Mouse (Mus musculus) limb, embryonic 12.5 days (tissue): ENCODE data around the gene Mettl18. TPM values are rescaled to one million over a fixed set of nuclear protein-coding genes. Genes with fewer than 3 reads are reported as not detected.

Experiments
- ATAC-seq: fragments of 200-750 bp; cut with Nextera tagmentation; 2 replicates; pipeline ENCODE4 v1.8.0; 2017; ENCODE audit warnings: low read depth, moderate TSS enrichment; ENCODE audit not compliant: insufficient number of reproducible peaks, insufficient read depth, low FRiP score, low TSS enrichment
- H3K27ac ChIP-seq: fragments of 300-500 bp; sonication (generic); 2 replicates; pipeline ENCODE4 v1.5.1; 2016; ENCODE audit warnings: mild to moderate bottlenecking, moderate library complexity
- H3K27me3 ChIP-seq: fragments of 300-500 bp; sonication (generic); 2 replicates; pipeline ENCODE4 v1.6.1; 2016; ENCODE audit warnings: mild to moderate bottlenecking, moderate library complexity
- H3K36me3 ChIP-seq: fragments of 300-500 bp; sonication (generic); 2 replicates; pipeline ENCODE4 v1.6.1; 2016; ENCODE audit warnings: mild to moderate bottlenecking, moderate library complexity
- H3K4me1 ChIP-seq: fragments of 300-500 bp; sonication (generic); replicated peaks from 2 replicates; pipeline ENCODE4 v1.6.1; 2016
- H3K4me2 ChIP-seq: fragments of 300-500 bp; sonication (generic); 2 replicates; pipeline ENCODE4 v1.6.1; 2016; ENCODE audit warnings: mild to moderate bottlenecking, moderate library complexity
- H3K4me3 ChIP-seq: fragments of 300-500 bp; sonication (generic); replicated peaks from 2 replicates; pipeline ENCODE4 v1.5.1; 2016; ENCODE audit warnings: mild to moderate bottlenecking
- H3K9ac ChIP-seq: fragments of 300-500 bp; sonication (generic); replicated peaks from 2 replicates; pipeline ENCODE4 v1.6.1; 2016; ENCODE audit warnings: mild to moderate bottlenecking, moderate library complexity
- H3K9me3 ChIP-seq: fragments of 300-500 bp; sonication (generic); 2 replicates; pipeline ENCODE4 v1.6.1; 2016; ENCODE audit warnings: mild to moderate bottlenecking, moderate library complexity
- WGBS: fragments of 180-500 bp; shearing (Covaris S2); methylation state at CpG from one replicate; pipeline ENCODE4 v1.1.7; 2016; 5-methylcytosine and 5-hydroxymethylcytosine counted together
- polyA plus RNA-seq: library from polyadenylated mRNA; unstranded; fragments of >200 nt; fragmentation: Nextera tagmentation; extraction: Ambion mirVana; gene quantifications from 2 replicates; pipeline ENCODE4 v1.2.1, GENCODE M21; 2016

The Mettl18 gene
- 10.7 and 11.3 TPM in 2 replicates for polyA plus RNA-seq

GRCm38 (mm10) chr1:163994721-163995608 lies at the start of gene Mettl18, which contains the start of gene BC055324:
Gene Mettl18 (plus strand): TSS chr1:163994889.
Gene BC055324 (minus strand): TSS chr1:163994796.
- ATAC-seq, result peak; percentile 94
- peak within 1 kb of the TSS; percentile 77 for H3K4me2 ChIP-seq
- 3% methylated on average over 43 of the region's 43 CpGs for WGBS
- no peaks in the 10 kb centered on the region for H3K27me3 ChIP-seq
- H3K9ac ChIP-seq, result peak within 1 kb of the TSS; percentile 73
- H3K27ac ChIP-seq, result peak within 1 kb of the TSS; percentile 81
- H3K36me3 ChIP-seq, result 0 out of 2 replicates have a peak, but pooled peaks cover 2% of the 10 kb centered on the region
- no peaks in the 10 kb centered on the region for H3K9me3 ChIP-seq
- peak within 1 kb of the TSS; percentile 77 for H3K4me3 ChIP-seq
- H3K4me1 ChIP-seq, result peaks cover 5% of the 10 kb centered on the region

- no peak overlapping the region for H3K4me2 ChIP-seq
- H3K9ac ChIP-seq, result no peak overlapping the region
- 90% methylated on average over 2 of the region's 2 CpGs for WGBS
- H3K36me3 ChIP-seq, result peaks cover 90% of the 10 kb centered on the region
- H3K4me1 ChIP-seq, result no peaks in the 10 kb centered on the region
- H3K27ac ChIP-seq, result no peak overlapping the region
- H3K9me3 ChIP-seq, result no peaks in the 10 kb centered on the region
- ATAC-seq, result no peak
- no peaks in the 10 kb centered on the region for H3K27me3 ChIP-seq
- H3K4me3 ChIP-seq, result no peak overlapping the region
Observed at GRCm38 (mm10) chr1:163953396-163953795, 41.3 kb upstream of the Mettl18 start.

DNA sequence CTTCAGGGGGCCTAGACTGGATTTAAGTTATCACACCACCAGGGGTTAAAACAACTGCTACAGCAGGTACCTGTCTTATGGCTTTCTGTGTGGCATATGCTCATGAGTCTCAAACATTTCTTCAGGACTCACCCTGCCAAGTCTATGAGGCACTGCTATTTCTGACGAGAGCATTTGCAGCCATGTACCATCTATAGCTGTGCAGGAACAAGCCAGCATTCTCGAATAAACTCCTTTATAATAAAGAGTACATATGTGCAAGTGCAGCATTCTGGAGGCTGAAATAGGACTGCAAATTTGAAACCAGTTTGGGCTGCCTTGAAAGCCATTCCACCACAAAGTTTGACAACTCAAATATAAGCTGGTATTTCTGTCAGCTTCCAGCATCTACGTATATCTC lies 36.7 kb upstream of the Mettl18 start:
- Histone ChIP-seq H3K4me3 (no peak overlapping the region), H3K4me1 (no peaks in the 10 kb centered on the region), H3K9ac (no peak overlapping the region), H3K4me2 (no peak overlapping the region), H3K27ac (no peak overlapping the region), H3K27me3 (no peaks in the 10 kb centered on the region), H3K36me3 (peaks cover 77% of the 10 kb centered on the region), H3K9me3 (no peaks in the 10 kb centered on the region)
- 78% methylated on average over 3 of the region's 3 CpGs for WGBS
- no peak for ATAC-seq

GRCm38 (mm10) chr1:163964008-163964689 lies 30.5 kb upstream of the Mettl18 start:
- Histone ChIP-seq H3K9ac (no peak overlapping the region), H3K4me2 (no peak overlapping the region), H3K4me3 (no peak overlapping the region), H3K36me3 (peaks cover 60% of the 10 kb centered on the region), H3K4me1 (no peaks in the 10 kb centered on the region), H3K27ac (no peak overlapping the region), H3K9me3 (no peaks in the 10 kb centered on the region), H3K27me3 (no peaks in the 10 kb centered on the region)
- ATAC-seq, result no peak
- WGBS, result 90% methylated on average over 10 of the region's 10 CpGs

DNA sequence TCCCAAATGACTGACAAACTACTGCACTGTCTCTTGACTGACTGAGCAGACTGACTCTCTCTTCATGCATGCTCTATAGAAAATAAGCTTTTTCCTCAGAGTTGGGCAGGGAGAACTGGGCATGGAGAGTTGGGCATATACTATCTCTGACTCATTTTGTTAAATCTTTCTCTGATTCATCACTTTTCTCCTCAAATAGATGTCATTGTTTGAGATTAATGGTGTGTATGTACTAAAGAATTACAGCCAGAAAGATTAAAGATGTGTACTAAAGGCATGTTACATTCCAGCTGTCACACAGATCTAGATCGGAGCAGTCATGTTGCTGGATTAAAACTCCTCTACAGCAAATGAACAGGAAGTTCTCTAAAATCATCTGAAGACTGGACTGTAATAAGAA lies 20.2 kb upstream of the Mettl18 start:
- H3K4me1 ChIP-seq, result no peaks in the 10 kb centered on the region
- H3K27me3 ChIP-seq, result no peaks in the 10 kb centered on the region
- H3K36me3 ChIP-seq, result peaks cover 40% of the 10 kb centered on the region

DNA sequence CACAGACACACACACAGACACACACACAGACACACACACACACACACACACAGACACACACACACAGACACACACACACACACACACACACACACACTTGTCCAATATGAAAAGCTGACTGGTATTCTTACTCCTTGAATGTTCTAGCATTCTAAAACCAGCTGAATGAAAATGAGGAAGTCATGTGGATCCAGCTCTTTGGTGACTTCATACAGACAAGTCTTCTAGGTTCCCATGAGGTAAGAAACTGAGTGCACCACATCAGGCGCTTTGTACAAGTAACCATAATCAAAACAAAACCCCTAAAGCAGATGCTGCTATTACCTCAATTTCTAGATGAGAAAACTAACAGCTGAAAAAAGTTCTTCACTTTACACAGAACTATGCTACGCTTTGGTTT lies 19.6 kb upstream of the Mettl18 start:
- no peaks in the 10 kb centered on the region for H3K9me3 ChIP-seq
- H3K4me1 ChIP-seq, result no peaks in the 10 kb centered on the region
- no peak overlapping the region for H3K4me2 ChIP-seq
- H3K9ac ChIP-seq, result no peak overlapping the region
- no peak overlapping the region for H3K27ac ChIP-seq
- no peak overlapping the region for H3K4me3 ChIP-seq
- 98% methylated on average over 2 of the region's 2 CpGs for WGBS
- H3K27me3 ChIP-seq, result no peaks in the 10 kb centered on the region
- no peak for ATAC-seq
- peaks cover 44% of the 10 kb centered on the region for H3K36me3 ChIP-seq

More for the DNA sequence above, 20.2 kb upstream of the Mettl18 start:
- Histone ChIP-seq H3K9me3 (no peaks in the 10 kb centered on the region), H3K9ac (no peak overlapping the region), H3K4me3 (no peak overlapping the region), H3K4me2 (no peak overlapping the region), H3K27ac (no peak overlapping the region)
- 90% methylated on average over 1 of the region's 1 CpGs for WGBS
- ATAC-seq, result no peak

DNA sequence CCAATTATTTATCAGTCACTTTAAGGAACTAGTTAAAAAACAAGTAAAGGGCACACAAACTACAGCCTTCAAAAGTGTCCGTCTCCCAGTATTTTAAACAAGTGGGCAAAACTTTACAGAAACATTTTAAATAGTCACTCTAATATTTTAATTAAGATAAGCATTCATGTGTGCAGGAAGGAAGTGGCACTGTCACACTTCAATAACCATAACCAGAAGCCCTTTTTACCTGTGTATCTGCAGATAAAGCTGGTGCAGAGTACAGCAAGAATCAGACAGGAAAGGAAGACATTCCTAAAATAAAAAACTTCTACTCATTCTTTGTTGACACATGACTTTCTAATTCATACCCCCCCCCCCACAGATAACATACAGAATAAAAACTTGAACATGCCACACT lies 18.2 kb upstream of the Mettl18 start:
- ATAC-seq, result no peak
- Histone ChIP-seq H3K36me3 (peaks cover 50% of the 10 kb centered on the region), H3K4me2 (no peak overlapping the region), H3K27me3 (no peaks in the 10 kb centered on the region), H3K9me3 (no peaks in the 10 kb centered on the region), H3K27ac (no peak overlapping the region), H3K4me1 (no peaks in the 10 kb centered on the region), H3K4me3 (no peak overlapping the region), H3K9ac (no peak overlapping the region)
- WGBS, result 85% methylated on average over 1 of the region's 1 CpGs

DNA sequence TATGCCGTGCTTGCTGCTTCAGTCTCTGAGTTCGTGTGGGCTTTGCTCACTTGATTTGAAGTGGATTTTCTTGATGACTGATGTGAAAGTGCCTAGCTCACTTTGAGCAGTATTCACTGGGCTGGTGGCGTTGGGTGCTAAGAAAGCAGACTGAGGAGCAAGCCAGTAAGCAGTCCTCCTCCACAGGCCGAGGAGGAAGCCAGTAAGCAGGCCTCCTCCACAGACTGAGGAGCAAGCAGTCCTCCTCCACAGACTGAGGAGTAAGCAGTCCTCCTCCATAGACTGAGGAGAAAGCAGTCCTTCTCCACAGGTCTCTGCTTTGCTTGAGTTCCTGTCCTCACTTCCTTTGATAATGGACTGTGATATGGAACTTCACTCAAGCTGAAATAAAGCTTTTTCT lies 2.3 kb upstream of the Mettl18 start:
- Histone ChIP-seq H3K36me3 (peaks cover 12% of the 10 kb centered on the region; the same call in 1 of the 2 replicates), H3K4me3 (no peak overlapping the region), H3K4me2 (no peak overlapping the region), H3K9me3 (no peaks in the 10 kb centered on the region), H3K27me3 (no peaks in the 10 kb centered on the region), H3K27ac (no peak overlapping the region), H3K4me1 (peaks cover 5% of the 10 kb centered on the region), H3K9ac (no peak overlapping the region)
- WGBS, result 87% methylated on average over 4 of the region's 4 CpGs
- no peak for ATAC-seq

DNA sequence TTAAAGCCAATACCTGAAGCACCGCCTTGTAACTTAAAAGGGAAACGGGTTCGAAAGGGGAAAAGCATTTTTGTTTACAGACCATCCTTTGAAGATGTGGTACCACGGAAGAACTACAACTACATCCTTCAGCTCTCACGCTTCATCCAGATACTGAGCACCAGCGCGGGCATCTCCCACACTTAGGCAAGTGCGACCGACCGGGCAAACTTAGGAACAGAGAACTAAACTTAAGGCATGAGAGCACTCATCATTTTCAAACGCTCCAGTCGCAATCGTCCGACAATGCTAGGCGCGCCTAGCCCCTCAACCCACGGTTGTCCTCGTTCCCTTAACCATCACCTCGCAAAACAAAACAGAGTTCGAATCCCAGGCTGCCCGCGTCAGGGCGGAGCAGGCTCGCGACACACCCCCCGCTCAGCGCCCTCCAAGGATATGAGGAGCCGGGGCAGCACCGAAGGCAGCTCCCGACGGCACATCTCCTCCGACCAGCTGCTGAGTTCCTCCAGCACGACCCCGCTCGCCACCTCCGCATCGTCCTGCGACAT lies 442 bp upstream of the Mettl18 start:
- no peaks in the 10 kb centered on the region for H3K9me3 ChIP-seq
- 0 out of 2 replicates have a peak, but pooled peaks cover 2% of the 10 kb centered on the region for H3K36me3 ChIP-seq
- peak overlapping the region; percentile 77 for H3K4me3 ChIP-seq
- H3K27ac ChIP-seq, result peak overlapping the region; percentile 62; the same call in 1 of the 2 replicates
- H3K9ac ChIP-seq, result peak overlapping the region; percentile 73
- H3K27me3 ChIP-seq, result no peaks in the 10 kb centered on the region
- peak overlapping the region; percentile 77 for H3K4me2 ChIP-seq
- 1% methylated on average over 38 of the region's 38 CpGs for WGBS
- peak; percentile 76; the same call in 1 of the 2 replicates for ATAC-seq
- peaks cover 5% of the 10 kb centered on the region for H3K4me1 ChIP-seq

DNA sequence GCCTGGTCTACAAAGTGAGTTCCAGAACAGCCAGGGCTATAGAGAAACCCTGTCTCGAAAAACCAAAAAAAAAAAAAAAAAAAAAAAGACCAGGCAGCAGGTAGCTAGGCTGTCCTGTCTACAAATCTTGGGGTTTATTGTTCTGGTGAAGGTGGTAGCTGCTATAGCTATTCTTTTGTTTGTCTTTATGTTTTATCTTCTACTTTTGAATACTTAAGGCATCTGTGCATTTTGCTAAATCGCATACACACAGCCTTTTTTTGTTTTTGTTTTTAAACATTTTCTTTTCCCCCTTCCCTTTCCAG lies 872 bp downstream of the Mettl18 start:
- peak overlapping the region; percentile 77 for H3K4me3 ChIP-seq
- ATAC-seq, result no peak
- H3K36me3 ChIP-seq, result 0 out of 2 replicates have a peak, but pooled peaks cover 2% of the 10 kb centered on the region
- H3K27me3 ChIP-seq, result no peaks in the 10 kb centered on the region
- H3K4me1 ChIP-seq, result peaks cover 5% of the 10 kb centered on the region
- no peak overlapping the region for H3K27ac ChIP-seq
- no peak overlapping the region for H3K9ac ChIP-seq
- H3K4me2 ChIP-seq, result peak overlapping the region; percentile 77
- no peaks in the 10 kb centered on the region for H3K9me3 ChIP-seq
- WGBS, result 66% methylated on average over 2 of the region's 2 CpGs

DNA sequence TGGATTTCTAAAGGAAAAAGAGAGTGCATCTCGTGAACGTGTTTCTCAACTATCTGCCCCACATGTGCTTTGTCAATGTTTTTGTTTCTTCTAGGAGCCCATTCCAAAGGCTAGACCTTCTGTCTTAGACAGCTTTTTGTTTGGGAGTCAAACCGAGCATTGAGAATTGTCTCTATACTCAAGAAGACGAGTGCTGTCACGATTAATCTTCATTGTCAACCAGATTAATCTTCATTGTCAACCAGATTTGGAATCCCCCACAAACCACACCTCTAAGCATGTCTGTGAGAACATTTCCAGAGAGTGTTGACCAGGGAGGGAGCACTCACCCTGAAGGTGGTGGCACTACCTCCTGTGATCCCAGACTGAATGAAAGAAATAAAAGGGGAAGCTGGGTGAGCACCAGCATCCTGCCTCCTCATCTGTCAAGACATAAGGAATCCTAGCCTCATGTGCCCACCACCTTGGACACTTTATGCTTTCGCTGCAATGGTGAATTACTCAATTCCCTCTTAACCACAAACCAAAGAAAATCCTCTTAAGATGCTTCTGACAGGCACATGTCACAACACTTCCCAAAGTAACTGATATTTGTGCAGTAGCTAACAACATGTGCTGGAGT lies 7.3 kb downstream of the Mettl18 start:
- Histone ChIP-seq H3K9ac (no peak overlapping the region), H3K4me1 (no peaks in the 10 kb centered on the region), H3K9me3 (no peaks in the 10 kb centered on the region), H3K4me3 (no peak overlapping the region), H3K36me3 (0 out of 2 replicates have a peak, but pooled peaks cover under 1% of the 10 kb centered on the region), H3K27me3 (no peaks in the 10 kb centered on the region), H3K4me2 (no peak overlapping the region), H3K27ac (no peak overlapping the region)
- ATAC-seq, result no peak
- WGBS, result 78% methylated on average over 6 of the region's 6 CpGs
